Mouse (Mus musculus) spleen, adult 2 months (tissue): Measurements from ENCODE around the gene Nsd1.

Source experiments
- CTCF ChIP-seq: fragments of 200-500 bp; IDR thresholded peaks from 2 replicates; pipeline ENCODE4 v1.5.1; 2011; ENCODE audit warnings: mild to moderate bottlenecking, inconsistent platforms; ENCODE audit not compliant: insufficient read depth, insufficient read length, insufficient replicate concordance; ENCODE audit errors: extremely low read depth
- POLR2A ChIP-seq: fragments of 200-500 bp; IDR thresholded peaks from 2 replicates; pipeline ENCODE4 v1.6.1; 2011; ENCODE audit warnings: low read depth, low read length, inconsistent platforms

DNA sequence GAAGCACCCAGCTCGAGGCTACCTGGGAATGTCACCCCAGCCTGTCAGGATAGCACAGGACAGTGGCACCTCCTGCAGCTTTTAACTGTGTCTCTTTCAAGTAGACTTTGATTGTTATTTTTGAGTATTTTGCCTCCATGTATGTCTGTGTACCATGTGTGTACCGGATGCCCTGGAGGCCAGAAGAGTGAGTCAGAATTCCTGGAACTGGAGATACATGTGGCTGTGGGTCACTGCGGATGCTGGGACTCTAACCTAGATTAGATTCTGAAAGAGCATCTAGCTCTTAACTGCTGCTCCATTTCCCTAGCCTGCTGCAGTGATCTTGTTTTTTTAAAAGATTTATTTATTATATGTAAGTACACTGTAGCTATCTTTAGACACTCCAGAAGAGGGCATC lies 122.7 kb downstream of the Nsd1 start:
- TF ChIP-seq CTCF (no peak), POLR2A (no peak)
